Mouse (Mus musculus) G1E (cell line): ENCODE measurements around the gene Dlst. TPM values are rescaled to one million over a fixed set of nuclear protein-coding genes. Genes with fewer than 3 reads are reported as not detected.

Source experiments
- ATAC-seq: 2 replicates; pipeline ENCODE4 v1.8.0; 2016; ENCODE audit warnings: mild to moderate bottlenecking; ENCODE audit not compliant: insufficient number of reproducible peaks, poor library complexity, low FRiP score, severe bottlenecking; ENCODE audit errors: extremely low read depth
- DNase-seq: peaks from one replicate; pipeline ENCODE4 v3.0.0; 2012; ENCODE audit warnings: low spot score
- H3K27me3 ChIP-seq: 2 replicates; pipeline ENCODE4 v1.6.1; 2012; ENCODE audit warnings: mild to moderate bottlenecking, low read length, inconsistent platforms; ENCODE audit not compliant: insufficient read depth
- H3K36me3 ChIP-seq: replicated peaks from 2 replicates; pipeline ENCODE3; 2012; ENCODE audit warnings: mild to moderate bottlenecking, inconsistent platforms
- H3K4me1 ChIP-seq: 2 replicates; pipeline ENCODE4 v1.6.1; 2012; ENCODE audit warnings: low read depth, low read length, inconsistent platforms, mixed read lengths; ENCODE audit not compliant: insufficient read depth
- H3K4me3 ChIP-seq: 2 replicates; pipeline ENCODE4 v1.5.1; 2012; ENCODE audit warnings: low read depth, mild to moderate bottlenecking, inconsistent platforms, low read length, moderate library complexity, mixed read lengths
- H3K9me3 ChIP-seq: replicated peaks from 2 replicates; pipeline ENCODE4 v1.6.1; 2012; ENCODE audit warnings: inconsistent platforms
- CTCF ChIP-seq: IDR thresholded peaks from 2 replicates; pipeline ENCODE4 v1.5.1; 2012; ENCODE audit warnings: low read depth, low read length, inconsistent platforms, mixed read lengths
- GATA1 ChIP-seq: IDR thresholded peaks from 2 replicates; pipeline ENCODE4 v1.6.1; 2012; ENCODE audit warnings: borderline replicate concordance, low read length, inconsistent platforms, mixed read lengths
- GATA2 ChIP-seq: IDR thresholded peaks from 2 replicates; pipeline ENCODE4 v1.6.1; 2012; ENCODE audit warnings: low read depth, low read length, inconsistent platforms, borderline replicate concordance
- POLR2AphosphoS5 ChIP-seq: IDR thresholded peaks from 2 replicates; pipeline ENCODE4 v1.6.1; 2012; ENCODE audit warnings: low read depth, low read length, inconsistent platforms; ENCODE audit not compliant: insufficient replicate concordance
- TAL1 ChIP-seq: conservative IDR thresholded peaks from 2 replicates; pipeline ENCODE4 v1.6.1; 2012; ENCODE audit warnings: low read depth, low read length, inconsistent platforms, mixed read lengths
- polyA plus RNA-seq: library from polyadenylated mRNA; stranded (reverse); fragments of >175 nt; gene quantifications from 2 replicates; pipeline ENCODE4 v1.2.3, GENCODE M21; 2012
- total RNA-seq, 2 experiments: library from RNA; stranded (forward) in 1 of 2; stranded (reverse) in 1 of 2; fragments of 200-1000 nt in 1 of 2; fragments of >200 nt in 1 of 2; fragmentation: Nextera tagmentation in 1 of 2; gene quantifications; 2 replicates each; pipeline ENCODE4 v1.2.3; 2014 to 2017

The Dlst gene
- total and polyA plus RNA-seq, 3 experiments = 213 to 728 (median 221) TPM

DNA sequence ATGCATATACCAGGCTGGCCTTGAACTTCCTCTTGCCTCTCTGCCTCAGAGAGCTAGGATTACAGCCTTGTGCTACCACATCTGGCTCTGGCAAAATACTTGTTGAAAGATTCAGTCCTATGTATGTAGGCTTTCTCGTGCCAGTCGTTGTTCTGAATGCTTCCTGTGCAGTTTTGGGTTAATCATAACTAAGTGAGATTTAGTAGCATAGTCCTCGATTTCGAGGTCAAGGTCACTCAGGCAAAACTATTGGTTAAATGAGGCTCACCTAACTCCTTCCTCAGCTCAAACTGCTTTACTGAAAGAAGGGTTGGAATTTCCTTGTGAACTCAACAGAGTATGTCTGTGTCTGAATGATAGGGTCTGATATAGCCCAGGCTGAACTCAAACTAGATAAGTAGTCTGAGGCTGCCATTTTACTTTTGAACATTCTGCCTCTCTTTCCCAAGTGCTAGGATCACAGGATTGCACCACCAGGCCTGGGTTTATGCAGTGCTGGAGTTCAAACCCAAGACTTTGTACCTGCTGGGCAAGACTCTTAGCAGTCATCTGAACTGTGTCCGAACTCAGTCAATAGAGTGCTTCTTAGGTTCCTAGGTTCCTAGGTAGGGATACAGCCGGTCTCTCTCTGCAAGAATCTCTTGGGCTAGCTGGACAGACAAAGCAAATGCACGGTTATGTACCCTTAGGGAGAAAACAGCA lies 2.1 kb downstream of the Dlst start:
- Histone ChIP-seq H3K4me1 (peaks cover 61% of the 10 kb centered on the region), H3K4me3 (peak overlapping the region; percentile 31; the same call in 1 of the 2 replicates), H3K36me3 (peaks cover 60% of the 10 kb centered on the region), H3K9me3 (no peaks in the 10 kb centered on the region), H3K27me3 (no peaks in the 10 kb centered on the region)
- DNase-seq = no peak
- no peak for ATAC-seq
- TF ChIP-seq TAL1 = no peak
- no peak for TF ChIP-seq GATA1
- no peak for TF ChIP-seq GATA2
- TF ChIP-seq POLR2AphosphoS5 = no peak
- no peak for TF ChIP-seq CTCF

GRCm38 (mm10) chr12:85113337-85113736 lies 2.7 kb downstream of the Dlst start:
- H3K9me3 ChIP-seq = no peaks in the 10 kb centered on the region
- DNase-seq = no peak
- H3K36me3 ChIP-seq = peaks cover 64% of the 10 kb centered on the region
- no peak overlapping the region for H3K4me3 ChIP-seq
- no peaks in the 10 kb centered on the region for H3K27me3 ChIP-seq
- peaks cover 62% of the 10 kb centered on the region for H3K4me1 ChIP-seq
- ATAC-seq = no peak
- TF ChIP-seq POLR2AphosphoS5 (no peak), GATA2 (no peak), TAL1 (no peak), GATA1 (no peak), CTCF (no peak)

DNA sequence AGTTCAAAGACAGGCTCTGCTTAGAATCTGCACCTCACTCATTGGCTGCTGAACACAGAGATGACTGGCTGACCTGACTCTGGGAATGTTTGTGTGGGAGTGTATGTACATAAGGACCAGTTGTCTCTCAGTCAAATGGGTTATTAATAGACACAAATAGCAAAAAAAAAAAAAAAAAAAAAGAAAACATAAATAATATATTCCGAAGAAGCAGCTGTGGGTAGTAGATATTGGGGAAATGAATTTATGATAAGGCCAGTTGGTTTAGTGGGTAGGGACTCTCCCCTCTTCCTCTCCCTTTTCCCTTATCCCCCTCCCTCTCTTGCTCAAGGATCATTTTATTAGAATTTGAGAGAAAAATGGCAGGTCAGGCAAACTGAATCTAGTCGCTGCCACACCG lies 3.3 kb downstream of the Dlst start:
- no peaks in the 10 kb centered on the region for H3K27me3 ChIP-seq
- H3K4me1 ChIP-seq = peaks cover 61% of the 10 kb centered on the region
- peaks cover 70% of the 10 kb centered on the region for H3K36me3 ChIP-seq
- DNase-seq (no peak), ATAC-seq (no peak)
- TF ChIP-seq GATA2 = no peak
- no peak for TF ChIP-seq GATA1
- no peak for TF ChIP-seq CTCF
- TF ChIP-seq TAL1 = no peak
- no peak for TF ChIP-seq POLR2AphosphoS5
- H3K4me3 ChIP-seq = no peak overlapping the region
- no peaks in the 10 kb centered on the region for H3K9me3 ChIP-seq

GRCm38 (mm10) chr12:85115678-85116077 lies 5.0 kb downstream of the Dlst start:
- TF ChIP-seq GATA1 (no peak), TAL1 (no peak), GATA2 (no peak), CTCF (no peak), POLR2AphosphoS5 (no peak)
- DNase-seq = no peak
- H3K4me3 ChIP-seq = no peak overlapping the region
- ATAC-seq = no peak
- no peaks in the 10 kb centered on the region for H3K27me3 ChIP-seq
- H3K36me3 ChIP-seq = peaks cover 85% of the 10 kb centered on the region
- peaks cover 44% of the 10 kb centered on the region for H3K4me1 ChIP-seq
- H3K9me3 ChIP-seq = no peaks in the 10 kb centered on the region

DNA sequence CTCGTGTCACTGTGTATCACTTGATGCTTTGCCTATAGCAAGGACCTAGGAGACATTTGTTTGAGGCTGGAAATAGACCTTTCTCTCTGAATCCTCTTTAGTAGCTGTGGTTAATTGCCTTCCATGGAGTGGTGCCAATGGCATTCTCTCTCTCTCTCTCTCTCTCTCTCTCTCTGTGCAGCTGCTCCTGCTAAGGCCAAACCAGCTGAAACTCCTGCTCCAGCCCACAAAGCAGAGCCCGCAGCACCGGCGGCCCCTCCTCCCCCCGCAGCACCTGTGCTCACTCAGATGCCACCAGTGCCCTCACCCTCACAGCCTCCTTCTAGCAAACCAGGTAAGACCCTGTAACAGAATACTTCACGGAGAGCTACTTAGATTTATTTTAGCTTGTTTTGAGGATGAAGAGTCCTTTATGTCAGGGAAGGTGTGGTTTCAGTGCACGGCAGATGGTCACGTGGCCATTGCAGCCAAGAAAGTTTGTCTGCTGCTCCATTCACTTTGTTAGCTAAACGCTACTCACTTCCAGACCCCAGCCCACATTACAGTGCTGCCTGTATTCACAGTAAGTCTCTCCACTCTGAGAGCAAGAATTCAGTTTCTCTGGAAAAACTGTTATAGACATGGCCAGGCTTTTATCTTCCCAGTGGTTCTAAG lies 11.3 kb downstream of the Dlst start:
- Histone ChIP-seq H3K36me3 (peaks cover 98% of the 10 kb centered on the region), H3K9me3 (no peaks in the 10 kb centered on the region), H3K27me3 (no peaks in the 10 kb centered on the region), H3K4me1 (peaks cover 4% of the 10 kb centered on the region), H3K4me3 (no peak overlapping the region)
- DNase-seq (no peak), ATAC-seq (no peak)
- TF ChIP-seq GATA1 (no peak), CTCF (no peak), TAL1 (no peak), GATA2 (no peak), POLR2AphosphoS5 (no peak)

DNA sequence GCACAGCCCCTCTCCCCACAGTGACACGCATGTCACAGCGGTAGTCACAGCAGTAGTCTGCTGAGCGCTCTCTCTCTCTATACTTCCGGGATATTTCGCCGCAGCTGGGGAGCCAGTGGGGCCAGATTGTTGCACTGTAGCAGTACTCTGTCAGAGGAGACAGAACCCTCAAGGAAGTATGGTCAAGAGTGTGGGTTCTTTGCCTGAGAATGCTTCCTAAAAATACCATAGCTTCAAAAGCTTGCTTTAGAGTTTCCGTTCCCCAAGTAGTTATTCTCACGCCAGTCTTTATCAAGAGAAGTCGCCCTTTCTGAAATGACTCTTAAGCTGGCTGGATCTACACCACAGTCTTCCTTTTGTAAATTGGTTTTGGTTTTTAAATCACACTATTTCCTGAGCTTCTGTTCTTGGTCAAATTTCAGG lies 12.5 kb downstream of the Dlst start:
- Histone ChIP-seq H3K36me3 (peaks cover 98% of the 10 kb centered on the region), H3K4me3 (no peak overlapping the region), H3K27me3 (no peaks in the 10 kb centered on the region), H3K4me1 (no peaks in the 10 kb centered on the region; the same call in 1 of the 2 replicates), H3K9me3 (no peaks in the 10 kb centered on the region)
- ATAC-seq (no peak), DNase-seq (no peak)
- TF ChIP-seq GATA2 = no peak
- no peak for TF ChIP-seq CTCF
- TF ChIP-seq TAL1 = no peak
- TF ChIP-seq GATA1 = no peak
- TF ChIP-seq POLR2AphosphoS5 = no peak
